Mouse (Mus musculus): ENCODE results near the gene Ago4. TPM values are rescaled to one million over a fixed set of nuclear protein-coding genes. Genes with fewer than 3 reads are reported as not detected.

Ago4 gene
- polyA plus RNA-seq, 1 experiment from 2014 or later: 1.5 TPM

- WGBS: 66% methylated on average over 6 of the region's 6 CpGs
- no peak overlapping the region for H3K27ac ChIP-seq (ENCODE audit: low read length)
- no peak for ATAC-seq (ENCODE audit: low FRiP score, low TSS enrichment)
- H3K27me3 ChIP-seq (ENCODE audit: insufficient read depth, low read length): no peaks in the 10 kb centered on the region
- no peaks in the 10 kb centered on the region for H3K36me3 ChIP-seq (ENCODE audit: insufficient read depth, low read length)
- no peak overlapping the region for H3K9ac ChIP-seq (replicated peaks; ENCODE audit: low read length)
- H3K4me3 ChIP-seq (ENCODE audit: low read length): no peak overlapping the region
- no peak overlapping the region for H3K4me2 ChIP-seq (replicated peaks; ENCODE audit: low read depth, low read length)
- no peaks in the 10 kb centered on the region for H3K4me1 ChIP-seq (ENCODE audit: insufficient read depth, low read length)
- no peaks in the 10 kb centered on the region for H3K9me3 ChIP-seq (ENCODE audit: low read length)
Measured at GRCm38 (mm10) chr4:126502141-126502976, 30.9 kb downstream of the Ago4 start.

DNA sequence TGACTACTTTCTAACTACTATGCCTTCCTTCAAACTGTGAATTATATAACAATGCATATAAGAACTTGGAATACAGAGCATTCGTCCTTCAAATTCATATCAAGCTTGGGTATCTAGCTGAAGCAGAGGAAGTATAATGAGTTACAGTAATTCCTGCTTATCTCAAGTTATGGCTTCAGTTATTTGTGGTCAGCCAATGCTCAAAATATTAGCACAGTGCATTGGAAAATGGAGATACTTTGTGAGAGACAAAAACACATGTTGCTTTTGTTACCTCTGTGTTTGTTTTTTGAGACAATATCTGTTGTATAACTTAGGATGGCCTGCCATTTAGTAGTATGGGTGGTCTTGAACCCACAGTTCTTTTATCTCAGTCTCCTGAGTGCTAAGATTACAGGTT lies 34.7 kb downstream of the Ago4 start:
- H3K27me3 ChIP-seq (ENCODE audit: insufficient read depth, low read length): no peaks in the 10 kb centered on the region
- no peaks in the 10 kb centered on the region for H3K36me3 ChIP-seq (ENCODE audit: insufficient read depth, low read length)
- no peaks in the 10 kb centered on the region for H3K9me3 ChIP-seq (ENCODE audit: low read length)
- WGBS: 69% methylated on average over 1 of the region's 1 CpGs
- ATAC-seq (ENCODE audit: low FRiP score, low TSS enrichment): no peak
- H3K4me3 ChIP-seq (ENCODE audit: low read length): no peak overlapping the region
- no peaks in the 10 kb centered on the region for H3K4me1 ChIP-seq (ENCODE audit: insufficient read depth, low read length)
- H3K27ac ChIP-seq (ENCODE audit: low read length): no peak overlapping the region
- H3K9ac ChIP-seq (replicated peaks; ENCODE audit: low read length): no peak overlapping the region
- H3K4me2 ChIP-seq (replicated peaks; ENCODE audit: low read depth, low read length): no peak overlapping the region

- Histone ChIP-seq H3K9ac (replicated peaks; ENCODE audit: low read length) (no peak overlapping the region), H3K4me1 (ENCODE audit: insufficient read depth, low read length) (no peaks in the 10 kb centered on the region), H3K27me3 (ENCODE audit: insufficient read depth, low read length) (no peaks in the 10 kb centered on the region), H3K36me3 (ENCODE audit: insufficient read depth, low read length) (no peaks in the 10 kb centered on the region), H3K27ac (ENCODE audit: low read length) (peak overlapping the region; percentile 37; the same call in 1 of the 2 replicates), H3K4me3 (ENCODE audit: low read length) (no peak overlapping the region), H3K9me3 (ENCODE audit: low read length) (no peaks in the 10 kb centered on the region), H3K4me2 (replicated peaks; ENCODE audit: low read depth, low read length) (no peak overlapping the region)
- 78% methylated on average over 2 of the region's 2 CpGs for WGBS
- no peak for ATAC-seq (ENCODE audit: low FRiP score, low TSS enrichment)
Measured at GRCm38 (mm10) chr4:126496963-126497362, 36.3 kb downstream of the Ago4 start.

GRCm38 (mm10) chr4:126495942-126496790 lies 37.1 kb downstream of the Ago4 start:
- Histone ChIP-seq H3K9me3 (ENCODE audit: low read length) (no peaks in the 10 kb centered on the region), H3K4me1 (ENCODE audit: insufficient read depth, low read length) (no peaks in the 10 kb centered on the region), H3K36me3 (ENCODE audit: insufficient read depth, low read length) (no peaks in the 10 kb centered on the region), H3K27ac (ENCODE audit: low read length) (peak overlapping the region; percentile 37), H3K9ac (replicated peaks; ENCODE audit: low read length) (no peak overlapping the region), H3K4me3 (ENCODE audit: low read length) (no peak overlapping the region), H3K27me3 (ENCODE audit: insufficient read depth, low read length) (no peaks in the 10 kb centered on the region), H3K4me2 (replicated peaks; ENCODE audit: low read depth, low read length) (no peak overlapping the region)
- WGBS: 65% methylated on average over 5 of the region's 5 CpGs
- no peak for ATAC-seq (ENCODE audit: low FRiP score, low TSS enrichment)

- H3K4me1 ChIP-seq (ENCODE audit: insufficient read depth, low read length): no peaks in the 10 kb centered on the region
- no peaks in the 10 kb centered on the region for H3K9me3 ChIP-seq (ENCODE audit: low read length)
- no peaks in the 10 kb centered on the region for H3K27me3 ChIP-seq (ENCODE audit: insufficient read depth, low read length)
- no peak overlapping the region for H3K9ac ChIP-seq (replicated peaks; ENCODE audit: low read length)
- 65% methylated on average over 5 of the region's 5 CpGs for WGBS
- H3K4me2 ChIP-seq (replicated peaks; ENCODE audit: low read depth, low read length): no peak overlapping the region
- 0 out of 2 replicates have a peak overlapping the region, but pooled peaks have one; percentile 28 for H3K27ac ChIP-seq (ENCODE audit: low read length)
- no peak overlapping the region for H3K4me3 ChIP-seq (ENCODE audit: low read length)
- no peaks in the 10 kb centered on the region for H3K36me3 ChIP-seq (ENCODE audit: insufficient read depth, low read length)
- ATAC-seq (ENCODE audit: low FRiP score, low TSS enrichment): no peak
Measured at GRCm38 (mm10) chr4:126495453-126495852, 37.8 kb downstream of the Ago4 start.

GRCm38 (mm10) chr4:126493416-126493815 lies 39.9 kb downstream of the Ago4 start:
- Histone ChIP-seq H3K4me2 (replicated peaks; ENCODE audit: low read depth, low read length) (no peak overlapping the region), H3K9me3 (ENCODE audit: low read length) (no peaks in the 10 kb centered on the region), H3K9ac (replicated peaks; ENCODE audit: low read length) (no peak overlapping the region), H3K4me3 (ENCODE audit: low read length) (no peak overlapping the region), H3K4me1 (ENCODE audit: insufficient read depth, low read length) (no peaks in the 10 kb centered on the region), H3K27me3 (ENCODE audit: insufficient read depth, low read length) (no peaks in the 10 kb centered on the region), H3K27ac (ENCODE audit: low read length) (no peak overlapping the region), H3K36me3 (ENCODE audit: insufficient read depth, low read length) (no peaks in the 10 kb centered on the region)
- WGBS: 81% methylated on average over 4 of the region's 4 CpGs
- ATAC-seq (ENCODE audit: low FRiP score, low TSS enrichment): no peak

- Histone ChIP-seq H3K27ac (ENCODE audit: low read length) (no peak overlapping the region), H3K9me3 (ENCODE audit: low read length) (no peaks in the 10 kb centered on the region), H3K4me1 (ENCODE audit: insufficient read depth, low read length) (no peaks in the 10 kb centered on the region), H3K27me3 (ENCODE audit: insufficient read depth, low read length) (no peaks in the 10 kb centered on the region), H3K4me3 (ENCODE audit: low read length) (no peak overlapping the region), H3K36me3 (ENCODE audit: insufficient read depth, low read length) (no peaks in the 10 kb centered on the region), H3K4me2 (replicated peaks; ENCODE audit: low read depth, low read length) (no peak overlapping the region), H3K9ac (replicated peaks; ENCODE audit: low read length) (no peak overlapping the region)
- no peak for ATAC-seq (ENCODE audit: low FRiP score, low TSS enrichment)
- WGBS: 43% methylated on average over 5 of the region's 5 CpGs
Measured at GRCm38 (mm10) chr4:126491977-126492376, 41.3 kb downstream of the Ago4 start.

DNA sequence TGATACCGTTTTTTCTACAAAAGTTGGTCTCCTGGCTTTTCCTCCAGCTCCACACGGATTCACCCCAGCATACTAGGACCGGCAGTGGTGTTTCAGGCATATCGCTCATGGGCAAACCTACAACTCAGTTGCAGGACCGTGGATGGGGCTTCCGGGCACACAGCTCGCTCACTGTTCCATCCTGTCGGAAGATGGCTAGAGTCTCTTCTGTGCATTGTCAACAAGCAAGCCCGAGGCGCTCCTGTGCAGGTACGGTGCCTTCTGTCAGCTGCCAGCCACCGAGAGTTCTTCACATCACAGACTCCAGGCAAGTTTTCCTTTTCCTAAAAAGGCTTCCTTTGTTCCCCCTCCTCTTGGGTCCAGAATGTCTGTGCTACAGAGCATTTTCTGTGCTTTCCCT lies 42.5 kb downstream of the Ago4 start:
- ATAC-seq (ENCODE audit: low FRiP score, low TSS enrichment): no peak
- Histone ChIP-seq H3K4me3 (ENCODE audit: low read length) (no peak overlapping the region), H3K27me3 (ENCODE audit: insufficient read depth, low read length) (no peaks in the 10 kb centered on the region), H3K4me2 (replicated peaks; ENCODE audit: low read depth, low read length) (no peak overlapping the region), H3K27ac (ENCODE audit: low read length) (no peak overlapping the region), H3K4me1 (ENCODE audit: insufficient read depth, low read length) (no peaks in the 10 kb centered on the region), H3K9me3 (ENCODE audit: low read length) (no peaks in the 10 kb centered on the region), H3K9ac (replicated peaks; ENCODE audit: low read length) (no peak overlapping the region), H3K36me3 (ENCODE audit: insufficient read depth, low read length) (no peaks in the 10 kb centered on the region)
- 82% methylated on average over 12 of the region's 12 CpGs for WGBS

DNA sequence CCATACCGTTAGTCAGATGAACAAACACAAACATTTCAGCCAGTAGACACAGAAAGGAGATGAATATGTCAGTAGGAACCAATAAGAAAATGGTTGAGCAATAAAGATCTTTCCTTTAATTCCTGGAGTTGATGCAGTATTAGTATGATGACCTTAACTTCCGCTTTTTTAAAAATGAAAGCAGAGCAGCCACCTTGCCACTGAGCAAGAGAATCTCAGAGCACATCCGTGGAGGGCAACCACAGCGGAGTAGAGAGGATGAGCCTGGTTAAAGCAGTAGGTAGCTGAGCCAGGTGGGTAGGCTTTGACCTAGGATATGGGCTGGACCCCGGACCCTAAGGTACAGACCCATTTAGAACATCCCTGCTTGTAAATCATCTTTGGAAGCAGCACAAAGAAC lies 43.5 kb downstream of the Ago4 start:
- no peak overlapping the region for H3K27ac ChIP-seq (ENCODE audit: low read length)
- no peaks in the 10 kb centered on the region for H3K4me1 ChIP-seq (ENCODE audit: insufficient read depth, low read length)
- no peaks in the 10 kb centered on the region for H3K27me3 ChIP-seq (ENCODE audit: insufficient read depth, low read length)
- WGBS: 86% methylated on average over 5 of the region's 5 CpGs
- no peaks in the 10 kb centered on the region for H3K36me3 ChIP-seq (ENCODE audit: insufficient read depth, low read length)
- no peaks in the 10 kb centered on the region for H3K9me3 ChIP-seq (ENCODE audit: low read length)
- no peak overlapping the region for H3K9ac ChIP-seq (replicated peaks; ENCODE audit: low read length)
- no peak overlapping the region for H3K4me3 ChIP-seq (ENCODE audit: low read length)
- H3K4me2 ChIP-seq (replicated peaks; ENCODE audit: low read depth, low read length): no peak overlapping the region
- no peak for ATAC-seq (ENCODE audit: low FRiP score, low TSS enrichment)

- Histone ChIP-seq H3K4me1 (ENCODE audit: insufficient read depth, low read length) (no peaks in the 10 kb centered on the region), H3K4me3 (ENCODE audit: low read length) (no peak overlapping the region), H3K27me3 (ENCODE audit: insufficient read depth, low read length) (no peaks in the 10 kb centered on the region), H3K9me3 (ENCODE audit: low read length) (no peaks in the 10 kb centered on the region), H3K27ac (ENCODE audit: low read length) (no peak overlapping the region), H3K36me3 (ENCODE audit: insufficient read depth, low read length) (no peaks in the 10 kb centered on the region), H3K9ac (replicated peaks; ENCODE audit: low read length) (no peak overlapping the region), H3K4me2 (replicated peaks; ENCODE audit: low read depth, low read length) (no peak overlapping the region)
- WGBS: 84% methylated on average over 1 of the region's 1 CpGs
- no peak for ATAC-seq (ENCODE audit: low FRiP score, low TSS enrichment)
Measured at GRCm38 (mm10) chr4:126486217-126486616, 47.1 kb downstream of the Ago4 start.

Data from kidney, embryonic 16.5 days (tissue).